Mouse (Mus musculus) lung, postnatal 36 days (tissue): ENCODE measurements at regions not wholly inside any gene's neighbourhood (a gene's known extent, or its start where the extent isn't known, plus 50 kb on each side); places are given as distances from the start of the nearest gene placed in this dataset.

Experiments used
- DNase-seq: peaks from one replicate; pipeline ENCODE4 v3.0.0; 2022; ENCODE audit warnings: mixed read lengths

GRCm38 (mm10) chr10:70336741-70337140 lies 91.8 kb downstream of the Slc16a9 start:
- no peak for DNase-seq

GRCm38 (mm10) chr10:70359421-70359820 lies 80.9 kb upstream of the Fam13c start:
- DNase-seq: no peak

- DNase-seq: no peak
These were observed 80.4 kb upstream of the Fam13c start for GRCm38 (mm10) chr10:70359834-70360233.

GRCm38 (mm10) chr10:70363054-70363453 lies 77.2 kb upstream of the Fam13c start:
- peak; percentile 13 for DNase-seq

GRCm38 (mm10) chr10:70364218-70364975 lies 75.9 kb upstream of the Fam13c start:
- no peak for DNase-seq

- no peak for DNase-seq
These were observed 75.3 kb upstream of the Fam13c start for GRCm38 (mm10) chr10:70364976-70365345.

- DNase-seq: no peak
These were observed 74.8 kb upstream of the Fam13c start for GRCm38 (mm10) chr10:70365504-70365903.

- DNase-seq: no peak
These were observed 72.4 kb upstream of the Fam13c start for GRCm38 (mm10) chr10:70367866-70368265.

GRCm38 (mm10) chr10:70368685-70369084 lies 71.6 kb upstream of the Fam13c start:
- DNase-seq: peak; percentile 57

GRCm38 (mm10) chr10:70372411-70373136 lies 67.7 kb upstream of the Fam13c start:
- DNase-seq: no peak

- DNase-seq: no peak
These were observed 67.1 kb upstream of the Fam13c start for GRCm38 (mm10) chr10:70373207-70373606.

GRCm38 (mm10) chr10:70373836-70374235 lies 66.4 kb upstream of the Fam13c start:
- DNase-seq: no peak

GRCm38 (mm10) chr10:70374726-70375125 lies 65.6 kb upstream of the Fam13c start:
- no peak for DNase-seq

- DNase-seq: no peak
These were observed 60.1 kb upstream of the Fam13c start for GRCm38 (mm10) chr10:70380041-70380651.

GRCm38 (mm10) chr10:70384689-70385088 lies 55.6 kb upstream of the Fam13c start:
- DNase-seq: no peak

- no peak for DNase-seq
These were observed 52.6 kb upstream of the Fam13c start for GRCm38 (mm10) chr10:70387729-70388128.
